Mouse (Mus musculus) G1E (cell line): ENCODE results near the gene Mrnip.

Source experiments
- GATA1 ChIP-seq: IDR thresholded peaks from 2 replicates; pipeline ENCODE4 v1.6.1; 2012; ENCODE audit warnings: borderline replicate concordance, low read length, inconsistent platforms, mixed read lengths
- POLR2AphosphoS5 ChIP-seq: IDR thresholded peaks from 2 replicates; pipeline ENCODE4 v1.6.1; 2012; ENCODE audit warnings: low read depth, low read length, inconsistent platforms; ENCODE audit not compliant: insufficient replicate concordance

- TF ChIP-seq GATA1 = no peak
- TF ChIP-seq POLR2AphosphoS5 = no peak
These were observed 62.9 kb downstream of the Mrnip start for GRCm38 (mm10) chr11:50236937-50237835.
